Mouse (Mus musculus): ENCODE data around the gene Elf2. TPM values are rescaled to one million over a fixed set of nuclear protein-coding genes. Genes with fewer than 3 reads are reported as not detected.

Gene Elf2
- total and polyA plus RNA-seq, 3 experiments = 25.6 to 56.9 (median 55.7) TPM

- H3K36me3 ChIP-seq (ENCODE audit: control insufficient read depth, insufficient read depth, low read length) = peaks cover 2% of the 10 kb centered on the region
- intact Hi-C loops (cut with DNase I) = loop anchor here (2.0 to 5.0 kb wide), 3 partner anchors 39 to 176 kb away; partner anchors contain the start of gene Ndufc1
- H3K4me1 ChIP-seq (ENCODE audit: control insufficient read depth, insufficient read depth, low read length) = peaks cover 4% of the 10 kb centered on the region
- H3K27ac ChIP-seq = peak overlapping the region; percentile 87
- TF ChIP-seq POLR2A (IDR thresholded peaks at IDR 0.05; ENCODE audit: insufficient read depth, low read depth, low read length) (no peak), CTCF (IDR thresholded peaks at IDR 0.05) (no peak), EP300 (IDR thresholded peaks at IDR 0.05; ENCODE audit: insufficient read depth, low read depth, low read length) (no peak)
- no peaks in the 10 kb centered on the region for H3K27me3 ChIP-seq (ENCODE audit: control insufficient read depth, insufficient read depth, low read length)
- H3K4me3 ChIP-seq = no peak overlapping the region
- no peak overlapping the region for H3K9ac ChIP-seq (ENCODE audit: low read depth, low read length)
- 0 out of 2 replicates have a peak, but pooled peaks cover 5% of the 10 kb centered on the region for H3K79me2 ChIP-seq (replicated peaks; ENCODE audit: control insufficient read depth, insufficient read depth, low read length)
- DNase-seq = no peak
- WGBS = 63% methylated on average over 3 of the region's 3 CpGs
These were observed 109.0 kb downstream of the Elf2 start for GRCm38 (mm10) chr3:51231499-51231898.

- no peak overlapping the region for H3K9ac ChIP-seq (ENCODE audit: low read depth, low read length)
- 57% methylated on average over 5 of the region's 5 CpGs for WGBS
- peaks cover 4% of the 10 kb centered on the region for H3K4me1 ChIP-seq (ENCODE audit: control insufficient read depth, insufficient read depth, low read length)
- intact Hi-C loops (cut with DNase I) = loop anchor here (2.0 to 5.0 kb wide), 3 partner anchors 40 to 176 kb away; partner anchors contain the start of gene Ndufc1
- no peak overlapping the region for H3K4me3 ChIP-seq
- no peak for DNase-seq
- H3K27ac ChIP-seq = peak overlapping the region; percentile 87
- H3K27me3 ChIP-seq (ENCODE audit: control insufficient read depth, insufficient read depth, low read length) = no peaks in the 10 kb centered on the region
- peaks cover 2% of the 10 kb centered on the region for H3K36me3 ChIP-seq (ENCODE audit: control insufficient read depth, insufficient read depth, low read length)
- TF ChIP-seq POLR2A (IDR thresholded peaks at IDR 0.05; ENCODE audit: insufficient read depth, low read depth, low read length) (no peak), CTCF (IDR thresholded peaks at IDR 0.05) (no peak), EP300 (IDR thresholded peaks at IDR 0.05; ENCODE audit: insufficient read depth, low read depth, low read length) (no peak)
- H3K79me2 ChIP-seq (replicated peaks; ENCODE audit: control insufficient read depth, insufficient read depth, low read length) = 0 out of 2 replicates have a peak, but pooled peaks cover 3% of the 10 kb centered on the region
These were observed 109.6 kb downstream of the Elf2 start for GRCm38 (mm10) chr3:51230886-51231285.

GRCm38 (mm10) chr3:51230146-51230835 lies 110.2 kb downstream of the Elf2 start:
- peaks cover 4% of the 10 kb centered on the region for H3K4me1 ChIP-seq (ENCODE audit: control insufficient read depth, insufficient read depth, low read length)
- DNase-seq = no peak
- H3K4me3 ChIP-seq = no peak overlapping the region
- no peak overlapping the region for H3K9ac ChIP-seq (ENCODE audit: low read depth, low read length)
- H3K36me3 ChIP-seq (ENCODE audit: control insufficient read depth, insufficient read depth, low read length) = peaks cover 2% of the 10 kb centered on the region
- 0 out of 2 replicates have a peak, but pooled peaks cover 3% of the 10 kb centered on the region for H3K79me2 ChIP-seq (replicated peaks; ENCODE audit: control insufficient read depth, insufficient read depth, low read length)
- TF ChIP-seq EP300 (IDR thresholded peaks at IDR 0.05; ENCODE audit: insufficient read depth, low read depth, low read length) (no peak), POLR2A (IDR thresholded peaks at IDR 0.05; ENCODE audit: insufficient read depth, low read depth, low read length) (no peak), CTCF (IDR thresholded peaks at IDR 0.05) (no peak)
- H3K27ac ChIP-seq = peak overlapping the region; percentile 87
- intact Hi-C loops (cut with DNase I) = loop anchor here (2.0 to 5.0 kb wide), 3 partner anchors 41 to 177 kb away; partner anchors contain the start of gene Ndufc1
- H3K27me3 ChIP-seq (ENCODE audit: control insufficient read depth, insufficient read depth, low read length) = no peaks in the 10 kb centered on the region
- 74% methylated on average over 6 of the region's 6 CpGs for WGBS

GRCm38 (mm10) chr3:51229226-51229625 lies 111.2 kb downstream of the Elf2 start:
- Histone ChIP-seq H3K9ac (ENCODE audit: low read depth, low read length) (no peak overlapping the region), H3K4me3 (no peak overlapping the region), H3K36me3 (ENCODE audit: control insufficient read depth, insufficient read depth, low read length) (peaks cover 2% of the 10 kb centered on the region), H3K4me1 (ENCODE audit: control insufficient read depth, insufficient read depth, low read length) (peaks cover 4% of the 10 kb centered on the region; the same call in 1 of the 2 replicates), H3K27me3 (ENCODE audit: control insufficient read depth, insufficient read depth, low read length) (no peaks in the 10 kb centered on the region), H3K79me2 (replicated peaks; ENCODE audit: control insufficient read depth, insufficient read depth, low read length) (peaks cover 4% of the 10 kb centered on the region; the same call in 1 of the 2 replicates), H3K27ac (no peak overlapping the region)
- TF ChIP-seq EP300 (IDR thresholded peaks at IDR 0.05; ENCODE audit: insufficient read depth, low read depth, low read length) (no peak), CTCF (IDR thresholded peaks at IDR 0.05) (no peak), POLR2A (IDR thresholded peaks at IDR 0.05; ENCODE audit: insufficient read depth, low read depth, low read length) (no peak)
- no peak for DNase-seq
- 77% methylated on average over 3 of the region's 3 CpGs for WGBS
- intact Hi-C loops (cut with DNase I) = no loop called here

- WGBS = 75% methylated on average over 9 of the region's 9 CpGs
- Histone ChIP-seq H3K79me2 (replicated peaks; ENCODE audit: control insufficient read depth, insufficient read depth, low read length) (peaks cover 4% of the 10 kb centered on the region; the same call in 1 of the 2 replicates), H3K27me3 (ENCODE audit: control insufficient read depth, insufficient read depth, low read length) (no peaks in the 10 kb centered on the region), H3K36me3 (ENCODE audit: control insufficient read depth, insufficient read depth, low read length) (peaks cover 2% of the 10 kb centered on the region), H3K9ac (ENCODE audit: low read depth, low read length) (no peak overlapping the region), H3K4me3 (no peak overlapping the region), H3K27ac (no peak overlapping the region), H3K4me1 (ENCODE audit: control insufficient read depth, insufficient read depth, low read length) (peaks cover 3% of the 10 kb centered on the region; the same call in 1 of the 2 replicates)
- DNase-seq = no peak
- intact Hi-C loops (cut with DNase I) = no loop called here
- TF ChIP-seq EP300 (IDR thresholded peaks at IDR 0.05; ENCODE audit: insufficient read depth, low read depth, low read length) = no peak
- TF ChIP-seq POLR2A (IDR thresholded peaks at IDR 0.05; ENCODE audit: insufficient read depth, low read depth, low read length) = no peak
- TF ChIP-seq CTCF (IDR thresholded peaks at IDR 0.05) = no peak
These were observed 111.7 kb downstream of the Elf2 start for GRCm38 (mm10) chr3:51228821-51229205.

Measured in heart, adult 2 months (tissue).